Mouse (Mus musculus): ENCODE results near the gene Cacna1e. TPM values are rescaled to one million over a fixed set of nuclear protein-coding genes. Genes with fewer than 3 reads are reported as not detected.

Gene Cacna1e
- total and polyA plus RNA-seq, 3 experiments, result 0.22 TPM; not detected in 2

- H3K4me3 ChIP-seq (ENCODE audit: low read depth, low read length), result no peak overlapping the region
- H3K36me3 ChIP-seq (replicated peaks), result no peaks in the 10 kb centered on the region
- H3K9me3 ChIP-seq (replicated peaks), result peaks cover 10% of the 10 kb centered on the region
- no peaks in the 10 kb centered on the region for H3K4me1 ChIP-seq (ENCODE audit: insufficient read depth, low read depth, low read length)
- no peak for DNase-seq (ENCODE audit: low spot score)
- no peaks in the 10 kb centered on the region for H3K27me3 ChIP-seq (ENCODE audit: insufficient read depth, low read length)
- TF ChIP-seq POLR2AphosphoS5 (IDR thresholded peaks at IDR 0.05; ENCODE audit: insufficient replicate concordance, low read depth, low read length) (no peak), CTCF (IDR thresholded peaks at IDR 0.05; ENCODE audit: low read depth, low read length) (no peak), GATA1 (IDR thresholded peaks at IDR 0.05; ENCODE audit: borderline replicate concordance, low read length) (no peak), TAL1 (conservative IDR thresholded peaks at IDR 0.05; ENCODE audit: low read depth, low read length) (no peak), GATA2 (IDR thresholded peaks at IDR 0.05; ENCODE audit: borderline replicate concordance, low read depth, low read length) (no peak)
- no peak for ATAC-seq (ENCODE audit: extremely low read depth, insufficient number of reproducible peaks, low FRiP score, poor library complexity, severe bottlenecking)
These were observed 380.3 kb downstream of the Cacna1e start for GRCm38 (mm10) chr1:154504005-154504404.

DNA sequence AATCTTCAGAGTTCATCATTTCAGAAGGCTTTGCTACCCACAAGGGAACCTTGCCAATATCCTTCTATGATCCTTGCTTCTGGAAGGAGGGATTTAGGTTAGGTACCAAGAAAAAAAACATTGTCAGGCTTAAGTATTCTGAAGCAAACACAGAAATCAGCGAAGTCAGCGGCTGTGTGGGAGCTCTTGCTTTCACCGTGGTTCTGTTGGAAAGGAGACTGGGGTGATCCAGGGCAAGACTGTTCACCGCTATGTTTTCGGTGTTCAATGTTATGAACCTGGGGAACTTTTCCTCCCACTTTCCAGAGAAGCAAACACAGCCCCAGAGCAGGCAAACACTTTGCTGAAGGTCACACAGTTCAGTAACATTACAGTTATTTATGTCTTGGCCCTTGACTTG, 383.4 kb downstream of the Cacna1e start:
- no peak for DNase-seq (ENCODE audit: low spot score)

GRCm38 (mm10) chr1:154500187-154500866, 384.0 kb downstream of the Cacna1e start:
- H3K4me1 ChIP-seq (ENCODE audit: insufficient read depth, low read depth, low read length), result no peaks in the 10 kb centered on the region
- H3K4me3 ChIP-seq (ENCODE audit: low read depth, low read length), result no peak overlapping the region
- H3K9me3 ChIP-seq (replicated peaks), result peaks cover 13% of the 10 kb centered on the region
- DNase-seq (ENCODE audit: low spot score), result no peak
- no peak for ATAC-seq (ENCODE audit: extremely low read depth, insufficient number of reproducible peaks, low FRiP score, poor library complexity, severe bottlenecking)
- TF ChIP-seq CTCF (IDR thresholded peaks at IDR 0.05; ENCODE audit: low read depth, low read length), result no peak
- no peak for TF ChIP-seq GATA2 (IDR thresholded peaks at IDR 0.05; ENCODE audit: borderline replicate concordance, low read depth, low read length)
- TF ChIP-seq POLR2AphosphoS5 (IDR thresholded peaks at IDR 0.05; ENCODE audit: insufficient replicate concordance, low read depth, low read length), result no peak
- TF ChIP-seq TAL1 (conservative IDR thresholded peaks at IDR 0.05; ENCODE audit: low read depth, low read length), result no peak
- TF ChIP-seq GATA1 (IDR thresholded peaks at IDR 0.05; ENCODE audit: borderline replicate concordance, low read length), result no peak
- H3K27me3 ChIP-seq (ENCODE audit: insufficient read depth, low read length), result no peaks in the 10 kb centered on the region
- no peaks in the 10 kb centered on the region for H3K36me3 ChIP-seq (replicated peaks)

More for the DNA sequence above, 383.4 kb downstream of the Cacna1e start:
- no peaks in the 10 kb centered on the region for H3K4me1 ChIP-seq (ENCODE audit: insufficient read depth, low read depth, low read length)
- peaks cover 9% of the 10 kb centered on the region for H3K9me3 ChIP-seq (replicated peaks)
- no peak overlapping the region for H3K4me3 ChIP-seq (ENCODE audit: low read depth, low read length)
- no peaks in the 10 kb centered on the region for H3K36me3 ChIP-seq (replicated peaks)
- H3K27me3 ChIP-seq (ENCODE audit: insufficient read depth, low read length), result no peaks in the 10 kb centered on the region
- no peak for ATAC-seq (ENCODE audit: extremely low read depth, insufficient number of reproducible peaks, low FRiP score, poor library complexity, severe bottlenecking)
- TF ChIP-seq TAL1 (conservative IDR thresholded peaks at IDR 0.05; ENCODE audit: low read depth, low read length) (no peak), GATA1 (IDR thresholded peaks at IDR 0.05; ENCODE audit: borderline replicate concordance, low read length) (no peak), CTCF (IDR thresholded peaks at IDR 0.05; ENCODE audit: low read depth, low read length) (no peak), GATA2 (IDR thresholded peaks at IDR 0.05; ENCODE audit: borderline replicate concordance, low read depth, low read length) (no peak), POLR2AphosphoS5 (IDR thresholded peaks at IDR 0.05; ENCODE audit: insufficient replicate concordance, low read depth, low read length) (no peak)

DNA sequence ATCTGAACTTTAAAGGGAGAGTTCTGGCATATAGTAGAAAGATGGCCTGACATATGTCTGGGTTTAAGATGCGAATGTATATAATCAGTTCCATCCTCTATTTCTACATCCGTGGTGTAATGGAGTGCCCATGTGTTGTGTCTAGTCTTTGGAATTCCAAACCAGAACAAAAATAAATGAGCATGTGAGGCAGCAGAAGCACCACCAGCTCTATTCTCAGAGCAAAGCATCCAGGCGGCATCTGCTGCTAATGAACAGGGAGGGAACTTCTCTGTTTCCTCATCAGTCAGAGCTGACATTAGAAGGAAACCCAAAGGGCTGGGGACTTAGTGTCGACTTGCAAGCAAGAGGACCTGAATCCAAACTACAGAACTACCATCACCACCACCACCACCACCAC, 385.5 kb downstream of the Cacna1e start:
- H3K9me3 ChIP-seq (replicated peaks), result peaks cover 24% of the 10 kb centered on the region
- H3K27me3 ChIP-seq (ENCODE audit: insufficient read depth, low read length), result no peaks in the 10 kb centered on the region
- no peaks in the 10 kb centered on the region for H3K36me3 ChIP-seq (replicated peaks)
- DNase-seq (ENCODE audit: low spot score), result no peak
- TF ChIP-seq GATA1 (IDR thresholded peaks at IDR 0.05; ENCODE audit: borderline replicate concordance, low read length) (no peak), POLR2AphosphoS5 (IDR thresholded peaks at IDR 0.05; ENCODE audit: insufficient replicate concordance, low read depth, low read length) (no peak), TAL1 (conservative IDR thresholded peaks at IDR 0.05; ENCODE audit: low read depth, low read length) (no peak), CTCF (IDR thresholded peaks at IDR 0.05; ENCODE audit: low read depth, low read length) (no peak), GATA2 (IDR thresholded peaks at IDR 0.05; ENCODE audit: borderline replicate concordance, low read depth, low read length) (no peak)
- no peaks in the 10 kb centered on the region for H3K4me1 ChIP-seq (ENCODE audit: insufficient read depth, low read depth, low read length)
- no peak overlapping the region for H3K4me3 ChIP-seq (ENCODE audit: low read depth, low read length)
- no peak for ATAC-seq (ENCODE audit: extremely low read depth, insufficient number of reproducible peaks, low FRiP score, poor library complexity, severe bottlenecking)

DNA sequence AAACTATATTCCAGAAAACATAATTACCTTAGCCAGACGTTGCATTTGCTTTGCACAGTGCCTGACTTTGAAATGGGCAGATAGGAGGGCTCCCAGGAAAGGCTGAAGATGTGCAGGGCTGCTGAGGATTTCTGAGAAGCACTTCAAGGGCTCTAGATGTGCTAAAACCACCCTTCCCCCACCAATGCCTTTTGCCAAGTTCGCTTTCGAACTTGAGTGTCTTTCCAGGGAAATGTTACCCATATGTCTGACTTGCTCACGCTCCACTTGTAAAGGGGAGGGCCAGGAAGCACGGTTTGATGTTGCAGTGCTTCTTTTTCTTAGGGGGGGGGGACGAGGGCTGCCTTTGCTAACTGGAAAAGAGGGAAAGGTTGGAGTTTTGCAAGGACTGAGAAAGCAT, 393.2 kb downstream of the Cacna1e start:
- Histone ChIP-seq H3K36me3 (replicated peaks) (no peaks in the 10 kb centered on the region), H3K4me1 (ENCODE audit: insufficient read depth, low read depth, low read length) (no peaks in the 10 kb centered on the region), H3K4me3 (ENCODE audit: low read depth, low read length) (no peak overlapping the region), H3K27me3 (ENCODE audit: insufficient read depth, low read length) (no peaks in the 10 kb centered on the region), H3K9me3 (replicated peaks) (peaks cover 46% of the 10 kb centered on the region)
- TF ChIP-seq GATA1 (IDR thresholded peaks at IDR 0.05; ENCODE audit: borderline replicate concordance, low read length) (no peak), CTCF (IDR thresholded peaks at IDR 0.05; ENCODE audit: low read depth, low read length) (no peak), TAL1 (conservative IDR thresholded peaks at IDR 0.05; ENCODE audit: low read depth, low read length) (no peak), GATA2 (IDR thresholded peaks at IDR 0.05; ENCODE audit: borderline replicate concordance, low read depth, low read length) (no peak), POLR2AphosphoS5 (IDR thresholded peaks at IDR 0.05; ENCODE audit: insufficient replicate concordance, low read depth, low read length) (no peak)
- DNase-seq (ENCODE audit: low spot score), result no peak
- ATAC-seq (ENCODE audit: extremely low read depth, insufficient number of reproducible peaks, low FRiP score, poor library complexity, severe bottlenecking), result no peak

- TF ChIP-seq CTCF (IDR thresholded peaks at IDR 0.05; ENCODE audit: low read depth, low read length) (no peak), GATA2 (IDR thresholded peaks at IDR 0.05; ENCODE audit: borderline replicate concordance, low read depth, low read length) (no peak), GATA1 (IDR thresholded peaks at IDR 0.05; ENCODE audit: borderline replicate concordance, low read length) (no peak), TAL1 (conservative IDR thresholded peaks at IDR 0.05; ENCODE audit: low read depth, low read length) (no peak), POLR2AphosphoS5 (IDR thresholded peaks at IDR 0.05; ENCODE audit: insufficient replicate concordance, low read depth, low read length) (no peak)
- no peak for DNase-seq (ENCODE audit: low spot score)
- no peaks in the 10 kb centered on the region for H3K27me3 ChIP-seq (ENCODE audit: insufficient read depth, low read length)
- no peaks in the 10 kb centered on the region for H3K4me1 ChIP-seq (ENCODE audit: insufficient read depth, low read depth, low read length)
- no peak overlapping the region for H3K4me3 ChIP-seq (ENCODE audit: low read depth, low read length)
- H3K36me3 ChIP-seq (replicated peaks), result no peaks in the 10 kb centered on the region
- H3K9me3 ChIP-seq (replicated peaks), result peaks cover 43% of the 10 kb centered on the region
- ATAC-seq (ENCODE audit: extremely low read depth, insufficient number of reproducible peaks, low FRiP score, poor library complexity, severe bottlenecking), result no peak
These were observed 407.6 kb downstream of the Cacna1e start for GRCm38 (mm10) chr1:154476671-154477070.
